Mouse (Mus musculus): ENCODE data around the gene Agbl2. TPM values are rescaled to one million over a fixed set of nuclear protein-coding genes. Genes with fewer than 3 reads are reported as not detected.
A peak's percentile ranks its signal among the peaks of the same experiment; 100 is the strongest.

Gene Agbl2
- total RNA-seq, 4 experiments from 2014 or later: 0.75 to 1.5 (median 1.2) TPM

GRCm38 (mm10) chr2:90870136-90870601 is 87.6 kb downstream of the Agbl2 start:
- peak in 1 of 2 experiments; percentile 80 for DNase-seq (ENCODE audit: low spot score in 2 of 2)

- no peak for DNase-seq (ENCODE audit: low spot score in 2 of 2)
Observed at GRCm38 (mm10) chr2:90871180-90871961, 88.8 kb downstream of the Agbl2 start.

- no peak for DNase-seq (ENCODE audit: low spot score in 2 of 2)
Observed at GRCm38 (mm10) chr2:90874025-90874424, 91.5 kb downstream of the Agbl2 start.

- no peak for DNase-seq (ENCODE audit: low spot score in 2 of 2)
Observed at GRCm38 (mm10) chr2:90875239-90875638, 92.7 kb downstream of the Agbl2 start.

GRCm38 (mm10) chr2:90877584-90878259 is 95.2 kb downstream of the Agbl2 start:
- no peak for DNase-seq (ENCODE audit: low spot score in 2 of 2)

GRCm38 (mm10) chr2:90879419-90879818 is 96.9 kb downstream of the Agbl2 start:
- no peak for DNase-seq (ENCODE audit: low spot score in 2 of 2)

- DNase-seq (ENCODE audit: low spot score in 2 of 2): no peak
Observed at GRCm38 (mm10) chr2:90880144-90880785, 97.7 kb downstream of the Agbl2 start.

GRCm38 (mm10) chr2:90881824-90882223 is 99.3 kb downstream of the Agbl2 start:
- no peak for DNase-seq (ENCODE audit: low spot score in 2 of 2)

Other genes with a start within 250 kb of the Agbl2 start
- 100 to 1,000 TPM in 1 of 4 experiments, 10 to 100 TPM in 3; 90.8 to 104 (median 95.0) TPM for gene Ptprj, start 202.1 kb upstream of the Agbl2 start, total RNA-seq (2022)
- gene Nup160, start 105.5 kb upstream of the Agbl2 start, total RNA-seq (2022): 10 to 100 TPM; 19.2 to 25.0 (median 20.2) TPM
- 10 to 100 TPM; 51.0 to 66.7 (median 59.2) TPM for gene Fnbp4, start 37.4 kb upstream of the Agbl2 start, total RNA-seq (2022)
- 100 to 1,000 TPM in 3 of 4 experiments, 10 to 100 TPM in 1; 99.3 to 117 (median 109) TPM for gene Mtch2, start 64.4 kb downstream of the Agbl2 start, total RNA-seq (2022)
- 100 to 1,000 TPM; 243 to 258 (median 253) TPM for gene C1qtnf4, start 103.1 kb downstream of the Agbl2 start, total RNA-seq (2022)
- 10 to 100 TPM; 33.1 to 51.2 (median 40.3) TPM for gene Kbtbd4, start 122.0 kb downstream of the Agbl2 start, total RNA-seq (2022)
- gene Ndufs3, start 122.1 kb downstream of the Agbl2 start, total RNA-seq (2022): 100 to 1,000 TPM; 244 to 284 (median 255) TPM
- 100 to 1,000 TPM; 129 to 151 (median 138) TPM for gene Celf1, start 157.7 kb downstream of the Agbl2 start, total RNA-seq (2022)